Mouse (Mus musculus): ENCODE results near the gene Rgs8.

GRCm38 (mm10) chr1:153736096-153736495, 83.3 kb downstream of the Rgs8 start:
- TF ChIP-seq POLR2A (IDR thresholded peaks at IDR 0.05; ENCODE audit: extremely low read depth, insufficient read depth, low read length) (no peak), CTCF (IDR thresholded peaks at IDR 0.05; ENCODE audit: extremely low read depth, insufficient read depth, low read length) (no peak)
